Mouse (Mus musculus) retina, postnatal 7 days (tissue): Measurements from ENCODE around the gene Sertad1.
A peak's percentile ranks its signal among the peaks of the same experiment; 100 is the strongest.
"Not testable (repeated sequence)": the region's sequence is repeated elsewhere in the genome, so short reads cannot be mapped to it uniquely, and the experiment has no call there.

Experiments
- DNase-seq: peaks from one replicate; pipeline ENCODE4 v3.0.0-alpha.2; 2012; ENCODE audit warnings: low read depth, low spot score

The Sertad1 gene

GRCm38 (mm10) chr7:27473156-27473834 is 13.4 kb upstream of the Sertad1 start, which contains the start of gene Sertad3:
Gene Sertad3, plus strand, starts transcription at chr7:27473768.
- peak; percentile 94 for DNase-seq

GRCm38 (mm10) chr7:27473835-27474489 is 12.7 kb upstream of the Sertad1 start:
- DNase-seq = no peak

GRCm38 (mm10) chr7:27474490-27474954 is 12.2 kb upstream of the Sertad1 start:
- peak; percentile 95 for DNase-seq

GRCm38 (mm10) chr7:27475596-27475995 is 11.1 kb upstream of the Sertad1 start:
- no peak for DNase-seq

GRCm38 (mm10) chr7:27476098-27476635 is 10.5 kb upstream of the Sertad1 start:
- no peak for DNase-seq

GRCm38 (mm10) chr7:27478561-27478960 is 8.1 kb upstream of the Sertad1 start:
- no peak for DNase-seq

GRCm38 (mm10) chr7:27479750-27480149 is 7.0 kb upstream of the Sertad1 start:
- no peak for DNase-seq

GRCm38 (mm10) chr7:27480506-27480905 is 6.2 kb upstream of the Sertad1 start:
- DNase-seq = no peak

GRCm38 (mm10) chr7:27480927-27481626 is 5.6 kb upstream of the Sertad1 start:
- DNase-seq = no peak

GRCm38 (mm10) chr7:27481627-27481969 is 5.1 kb upstream of the Sertad1 start:
- no peak for DNase-seq

GRCm38 (mm10) chr7:27483860-27484259 is 2.9 kb upstream of the Sertad1 start:
- no peak for DNase-seq

- DNase-seq = no peak
Observed at GRCm38 (mm10) chr7:27486102-27486769, 474 bp upstream of the Sertad1 start.

GRCm38 (mm10) chr7:27487740-27488268 is 1.1 kb downstream of the Sertad1 start:
- DNase-seq = no peak

- no peak for DNase-seq
Observed at GRCm38 (mm10) chr7:27489270-27489869, 2.7 kb downstream of the Sertad1 start.

- no peak for DNase-seq
Observed at GRCm38 (mm10) chr7:27490227-27490542, 3.5 kb downstream of the Sertad1 start.

- DNase-seq = no peak
Observed at GRCm38 (mm10) chr7:27490543-27491329, 4.0 kb downstream of the Sertad1 start.

- no peak for DNase-seq
Observed at GRCm38 (mm10) chr7:27491856-27492255, 5.1 kb downstream of the Sertad1 start.

GRCm38 (mm10) chr7:27493022-27493421 is 6.3 kb downstream of the Sertad1 start:
- no peak for DNase-seq

GRCm38 (mm10) chr7:27493450-27493849 is 6.7 kb downstream of the Sertad1 start:
- DNase-seq = no peak

- DNase-seq = not testable (repeated sequence)
Observed at GRCm38 (mm10) chr7:27494659-27495367, 8.1 kb downstream of the Sertad1 start.
